Mouse (Mus musculus) ES-Bruce4 (cell line): ENCODE results near the gene Il10.

ENCODE experiments used
- CTCF ChIP-seq: IDR thresholded peaks from one replicate; pipeline ENCODE4 v1.8.1; 2011; ENCODE audit warnings: low read depth, low read length
- EP300 ChIP-seq: IDR thresholded peaks from 2 replicates; pipeline ENCODE4 v1.6.1; 2011; ENCODE audit warnings: low read depth, low read length; ENCODE audit not compliant: insufficient read depth
- POLR2A ChIP-seq: IDR thresholded peaks from one replicate; pipeline ENCODE4 v1.8.1; 2011; ENCODE audit warnings: low read length; ENCODE audit not compliant: insufficient read depth

GRCm38 (mm10) chr1:131059411-131059810 is 39.8 kb downstream of the Il10 start:
- TF ChIP-seq EP300 (no peak), CTCF (no peak), POLR2A (no peak)
